Mouse (Mus musculus): ENCODE results near the gene Lcp2. TPM values are rescaled to one million over a fixed set of nuclear protein-coding genes. Genes with fewer than 3 reads are reported as not detected.

The Lcp2 gene
- polyA plus RNA-seq, 1 experiment from 2014 or later: 1.2 TPM

GRCm38 (mm10) chr11:34050063-34050462, 3.3 kb downstream of the Lcp2 start:
- H3K4me3 ChIP-seq (replicated peaks): no peak overlapping the region
- 89% methylated on average over 1 of the region's 1 CpGs for WGBS
- H3K9ac ChIP-seq (replicated peaks): no peak overlapping the region
- H3K4me2 ChIP-seq (replicated peaks): no peak overlapping the region
- no peak for ATAC-seq
- H3K9me3 ChIP-seq: no peaks in the 10 kb centered on the region
- no peaks in the 10 kb centered on the region for H3K27me3 ChIP-seq
- no peaks in the 10 kb centered on the region for H3K36me3 ChIP-seq
- H3K27ac ChIP-seq: no peak overlapping the region
- H3K4me1 ChIP-seq (replicated peaks): no peaks in the 10 kb centered on the region

GRCm38 (mm10) chr11:34050643-34051042, 3.9 kb downstream of the Lcp2 start:
- Histone ChIP-seq H3K27me3 (no peaks in the 10 kb centered on the region), H3K4me2 (replicated peaks) (no peak overlapping the region), H3K36me3 (no peaks in the 10 kb centered on the region), H3K4me3 (replicated peaks) (no peak overlapping the region), H3K4me1 (replicated peaks) (no peaks in the 10 kb centered on the region), H3K9me3 (no peaks in the 10 kb centered on the region), H3K9ac (replicated peaks) (no peak overlapping the region), H3K27ac (no peak overlapping the region)
- no peak for ATAC-seq
- WGBS: 77% methylated on average over 2 of the region's 2 CpGs

- Histone ChIP-seq H3K9me3 (no peaks in the 10 kb centered on the region), H3K27me3 (no peaks in the 10 kb centered on the region), H3K4me3 (replicated peaks) (no peak overlapping the region), H3K4me2 (replicated peaks) (no peak overlapping the region), H3K36me3 (no peaks in the 10 kb centered on the region), H3K4me1 (replicated peaks) (no peaks in the 10 kb centered on the region), H3K27ac (no peak overlapping the region), H3K9ac (replicated peaks) (no peak overlapping the region)
- WGBS: 87% methylated on average over 6 of the region's 6 CpGs
- no peak for ATAC-seq
Measured at GRCm38 (mm10) chr11:34053031-34053818, 6.5 kb downstream of the Lcp2 start.

GRCm38 (mm10) chr11:34054031-34054727, 7.5 kb downstream of the Lcp2 start:
- no peaks in the 10 kb centered on the region for H3K27me3 ChIP-seq
- 82% methylated on average over 7 of the region's 7 CpGs for WGBS

GRCm38 (mm10) chr11:34056715-34057114, 10.0 kb downstream of the Lcp2 start:
- Histone ChIP-seq H3K9me3 (no peaks in the 10 kb centered on the region), H3K9ac (replicated peaks) (no peak overlapping the region), H3K4me3 (replicated peaks) (no peak overlapping the region), H3K27ac (no peak overlapping the region), H3K4me2 (replicated peaks) (no peak overlapping the region), H3K27me3 (no peaks in the 10 kb centered on the region), H3K36me3 (no peaks in the 10 kb centered on the region), H3K4me1 (replicated peaks) (no peaks in the 10 kb centered on the region)
- ATAC-seq: no peak
- 89% methylated on average over 1 of the region's 1 CpGs for WGBS

More at GRCm38 (mm10) chr11:34054031-34054727, 7.5 kb downstream of the Lcp2 start:
- Histone ChIP-seq H3K9me3 (no peaks in the 10 kb centered on the region), H3K4me3 (replicated peaks) (no peak overlapping the region), H3K9ac (replicated peaks) (no peak overlapping the region), H3K36me3 (no peaks in the 10 kb centered on the region), H3K27ac (no peak overlapping the region), H3K4me1 (replicated peaks) (no peaks in the 10 kb centered on the region), H3K4me2 (replicated peaks) (no peak overlapping the region)
- ATAC-seq: no peak

- Histone ChIP-seq H3K9ac (replicated peaks) (no peak overlapping the region), H3K4me2 (replicated peaks) (no peak overlapping the region), H3K4me3 (replicated peaks) (no peak overlapping the region), H3K36me3 (no peaks in the 10 kb centered on the region), H3K9me3 (no peaks in the 10 kb centered on the region), H3K27me3 (no peaks in the 10 kb centered on the region), H3K27ac (no peak overlapping the region), H3K4me1 (replicated peaks) (no peaks in the 10 kb centered on the region)
- no peak for ATAC-seq
Measured at GRCm38 (mm10) chr11:34058332-34058731, 11.6 kb downstream of the Lcp2 start.

GRCm38 (mm10) chr11:34058960-34059359, 12.2 kb downstream of the Lcp2 start:
- Histone ChIP-seq H3K9ac (replicated peaks) (no peak overlapping the region), H3K27me3 (no peaks in the 10 kb centered on the region), H3K27ac (no peak overlapping the region), H3K36me3 (no peaks in the 10 kb centered on the region), H3K4me2 (replicated peaks) (no peak overlapping the region), H3K4me1 (replicated peaks) (no peaks in the 10 kb centered on the region), H3K4me3 (replicated peaks) (no peak overlapping the region), H3K9me3 (no peaks in the 10 kb centered on the region)
- ATAC-seq: no peak
- 92% methylated on average over 6 of the region's 6 CpGs for WGBS

GRCm38 (mm10) chr11:34061740-34062139, 15.0 kb downstream of the Lcp2 start:
- Histone ChIP-seq H3K9ac (replicated peaks) (no peak overlapping the region), H3K9me3 (no peaks in the 10 kb centered on the region), H3K4me1 (replicated peaks) (no peaks in the 10 kb centered on the region), H3K27me3 (no peaks in the 10 kb centered on the region), H3K4me3 (replicated peaks) (no peak overlapping the region), H3K36me3 (no peaks in the 10 kb centered on the region), H3K27ac (no peak overlapping the region), H3K4me2 (replicated peaks) (no peak overlapping the region)
- 58% methylated on average over 6 of the region's 6 CpGs for WGBS
- ATAC-seq: peak; percentile 37; the same call in 1 of the 2 replicates

GRCm38 (mm10) chr11:34063257-34063656, 16.5 kb downstream of the Lcp2 start:
- Histone ChIP-seq H3K9me3 (no peaks in the 10 kb centered on the region), H3K9ac (replicated peaks) (no peak overlapping the region)
- 72% methylated on average over 2 of the region's 2 CpGs for WGBS

GRCm38 (mm10) chr11:34063702-34064485, 17.2 kb downstream of the Lcp2 start:
- H3K27me3 ChIP-seq: no peaks in the 10 kb centered on the region
- no peaks in the 10 kb centered on the region for H3K36me3 ChIP-seq
- H3K4me1 ChIP-seq (replicated peaks): no peaks in the 10 kb centered on the region
- no peak overlapping the region for H3K9ac ChIP-seq (replicated peaks)
- no peak overlapping the region for H3K4me3 ChIP-seq (replicated peaks)
- H3K27ac ChIP-seq: no peak overlapping the region
- H3K9me3 ChIP-seq: no peaks in the 10 kb centered on the region
- ATAC-seq: no peak
- no peak overlapping the region for H3K4me2 ChIP-seq (replicated peaks)
- WGBS: 65% methylated on average over 5 of the region's 5 CpGs

More at GRCm38 (mm10) chr11:34063257-34063656, 16.5 kb downstream of the Lcp2 start:
- Histone ChIP-seq H3K4me1 (replicated peaks) (no peaks in the 10 kb centered on the region), H3K36me3 (no peaks in the 10 kb centered on the region), H3K4me3 (replicated peaks) (no peak overlapping the region), H3K4me2 (replicated peaks) (no peak overlapping the region), H3K27me3 (no peaks in the 10 kb centered on the region), H3K27ac (no peak overlapping the region)
- no peak for ATAC-seq

GRCm38 (mm10) chr11:34070596-34070995, 23.9 kb downstream of the Lcp2 start:
- no peak overlapping the region for H3K4me2 ChIP-seq (replicated peaks)
- H3K4me1 ChIP-seq (replicated peaks): no peaks in the 10 kb centered on the region
- no peaks in the 10 kb centered on the region for H3K9me3 ChIP-seq
- H3K36me3 ChIP-seq: no peaks in the 10 kb centered on the region
- H3K27ac ChIP-seq: no peak overlapping the region
- 0 out of 2 replicates have a peak, but pooled peaks cover 5% of the 10 kb centered on the region for H3K27me3 ChIP-seq
- ATAC-seq: no peak
- H3K9ac ChIP-seq (replicated peaks): no peak overlapping the region
- no peak overlapping the region for H3K4me3 ChIP-seq (replicated peaks)

GRCm38 (mm10) chr11:34072309-34072708, 25.6 kb downstream of the Lcp2 start:
- WGBS: 79% methylated on average over 4 of the region's 4 CpGs
- ATAC-seq: no peak
- no peak overlapping the region for H3K9ac ChIP-seq (replicated peaks)
- no peak overlapping the region for H3K27ac ChIP-seq
- no peaks in the 10 kb centered on the region for H3K4me1 ChIP-seq (replicated peaks)
- no peaks in the 10 kb centered on the region for H3K9me3 ChIP-seq
- 0 out of 2 replicates have a peak, but pooled peaks cover 5% of the 10 kb centered on the region for H3K27me3 ChIP-seq
- H3K4me2 ChIP-seq (replicated peaks): no peak overlapping the region
- no peaks in the 10 kb centered on the region for H3K36me3 ChIP-seq
- H3K4me3 ChIP-seq (replicated peaks): no peak overlapping the region

All from midbrain, embryonic 13.5 days (tissue).